Mouse (Mus musculus) ZHBTc4 (cell line): Measurements from ENCODE around the gene Jph4.
A peak's percentile ranks its signal among the peaks of the same experiment; 100 is the strongest.

Experiments
- DNase-seq: peaks from one replicate; pipeline ENCODE4 v3.0.0-alpha.2; 2011; ENCODE audit warnings: low read depth, low spot score

The Jph4 gene

GRCm38 (mm10) chr14:55095263-55095662, 21.5 kb downstream of the Jph4 start:
- no peak for DNase-seq

DNA sequence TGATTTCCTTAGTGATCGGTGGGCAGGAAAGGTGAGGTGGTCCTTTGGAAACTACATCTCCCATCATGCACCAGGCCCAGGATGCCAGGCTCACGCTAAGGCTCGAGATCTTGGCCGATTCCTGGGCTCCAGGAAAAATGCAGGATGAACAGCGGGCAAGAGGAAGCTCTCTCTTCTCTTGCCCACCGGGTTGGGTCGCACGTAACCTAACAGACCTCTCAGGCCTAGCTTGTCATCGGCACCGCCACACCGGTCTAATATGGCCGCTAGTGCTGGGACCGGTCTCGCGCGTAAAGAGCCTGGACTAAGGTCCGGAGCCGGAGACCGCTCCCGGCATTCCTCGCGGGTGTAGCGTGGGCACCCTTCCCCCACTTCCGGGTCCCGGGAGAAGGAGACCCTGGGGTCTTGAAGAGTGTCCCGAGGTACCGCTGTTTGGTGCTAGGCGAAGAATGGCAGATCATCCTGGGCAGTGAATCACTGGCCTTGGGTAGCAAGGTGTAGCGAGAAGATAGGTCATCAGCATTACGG, 22.0 kb downstream of the Jph4 start, which contains the start of gene Thtpa:
Gene Thtpa, plus strand, starts transcription at position 81 of the 528 bp plus-strand sequence.
- DNase-seq: peak; percentile 82

GRCm38 (mm10) chr14:55093927-55094326, 22.8 kb downstream of the Jph4 start:
- DNase-seq: peak; percentile 84

DNA sequence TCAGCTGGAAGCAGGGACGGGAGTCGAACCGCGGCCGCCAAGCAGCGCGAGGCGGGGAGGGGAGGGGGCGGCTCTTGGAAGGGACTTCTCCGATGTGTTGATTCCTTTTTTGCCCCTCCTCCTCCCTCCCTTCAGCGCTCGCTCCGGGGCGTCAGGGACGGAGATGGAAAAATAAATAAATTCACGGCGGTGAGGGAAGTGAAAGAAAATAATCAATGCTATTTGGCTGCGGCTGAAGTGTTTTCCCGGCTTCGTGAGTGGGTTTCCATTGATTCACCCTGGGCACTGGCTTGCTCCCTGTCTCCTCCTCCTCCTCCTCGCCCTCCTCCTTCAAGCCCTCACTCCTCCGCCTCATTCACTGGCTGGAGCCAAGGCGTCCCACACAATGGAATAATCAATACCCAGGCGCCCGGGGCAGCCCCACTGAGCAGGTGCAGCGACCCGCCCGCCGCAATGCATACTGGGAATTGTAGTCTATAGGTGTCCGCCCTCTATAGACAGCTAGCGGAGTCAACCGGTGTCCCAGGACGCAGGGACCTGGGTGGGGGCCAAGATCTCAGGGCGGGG, 24.6 kb downstream of the Jph4 start, which contains the start of gene Zfhx2:
Gene Zfhx2, minus strand, starts transcription at position 314 of the 567 bp plus-strand sequence.
- peak; percentile 99 for DNase-seq

GRCm38 (mm10) chr14:55091209-55091865, 25.4 kb downstream of the Jph4 start:
- DNase-seq: no peak

- peak; percentile 80 for DNase-seq
These were observed 27.4 kb downstream of the Jph4 start for GRCm38 (mm10) chr14:55089199-55089947.

DNA sequence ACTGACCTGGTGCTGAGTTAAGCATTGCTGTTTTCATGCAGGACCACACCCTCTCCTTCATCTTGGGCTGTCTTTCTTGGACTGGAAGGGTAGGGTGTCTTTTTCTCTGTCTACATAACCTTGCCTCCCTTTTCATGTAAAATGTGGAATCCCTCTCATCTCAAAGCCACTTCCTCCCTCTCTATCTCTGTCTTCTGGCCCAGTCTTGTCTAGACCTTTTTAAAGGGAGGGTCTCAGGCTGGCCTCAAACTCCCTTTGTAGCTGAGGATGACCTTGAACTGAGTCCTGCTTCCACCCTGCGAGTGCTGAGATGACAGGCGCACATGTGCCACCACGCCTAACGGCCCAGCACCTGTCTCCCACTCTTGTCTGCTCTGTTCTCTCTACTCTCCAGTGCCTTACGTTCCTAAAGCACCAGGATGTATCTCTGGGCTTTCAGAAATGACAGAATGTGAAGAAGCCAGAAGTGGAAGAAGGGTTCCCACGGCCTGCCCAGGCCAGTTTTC, 30.7 kb downstream of the Jph4 start:
- DNase-seq: peak; percentile 97

GRCm38 (mm10) chr14:55085324-55086008, 31.3 kb downstream of the Jph4 start:
- DNase-seq: peak; percentile 90

DNA sequence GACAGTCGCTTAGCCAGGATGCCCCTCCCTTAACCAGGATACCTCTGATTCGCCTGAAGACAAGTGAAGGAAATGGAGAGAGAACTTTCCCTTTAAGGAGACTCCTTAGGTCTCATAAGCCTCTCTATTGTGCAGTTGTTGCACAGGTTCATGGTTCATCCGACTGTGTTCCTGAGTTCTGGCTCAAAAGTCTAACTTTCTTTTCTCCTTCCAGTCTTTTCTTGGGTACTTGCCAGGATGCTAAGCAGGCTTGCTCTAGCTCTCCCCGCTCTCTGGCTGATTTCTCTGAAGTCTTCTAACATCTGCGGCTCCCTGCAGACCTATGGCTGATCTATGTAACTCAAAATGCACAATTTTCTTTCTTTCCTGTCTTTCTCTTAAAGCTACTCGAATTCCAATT, 33.3 kb downstream of the Jph4 start:
- no peak for DNase-seq

DNA sequence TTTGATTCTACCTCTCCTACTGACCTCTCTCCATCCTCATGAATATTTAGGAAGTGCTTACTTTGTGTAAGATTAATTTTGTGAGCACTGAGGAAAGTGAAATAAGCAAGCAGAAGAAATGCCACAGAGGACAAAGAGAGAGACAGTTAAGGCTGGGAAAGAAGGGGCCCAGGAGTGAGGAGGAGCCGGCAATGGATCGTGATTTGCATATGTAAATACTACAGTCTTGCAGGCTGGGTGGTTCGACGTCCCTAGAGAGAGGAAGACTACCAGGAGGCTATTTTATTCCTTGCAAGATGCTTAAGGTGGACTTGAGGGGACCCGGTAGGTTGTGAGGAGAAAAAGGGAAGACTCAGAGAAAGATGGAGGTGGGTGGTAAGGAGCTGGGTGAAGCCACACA, 35.6 kb downstream of the Jph4 start:
- peak; percentile 44 for DNase-seq

DNA sequence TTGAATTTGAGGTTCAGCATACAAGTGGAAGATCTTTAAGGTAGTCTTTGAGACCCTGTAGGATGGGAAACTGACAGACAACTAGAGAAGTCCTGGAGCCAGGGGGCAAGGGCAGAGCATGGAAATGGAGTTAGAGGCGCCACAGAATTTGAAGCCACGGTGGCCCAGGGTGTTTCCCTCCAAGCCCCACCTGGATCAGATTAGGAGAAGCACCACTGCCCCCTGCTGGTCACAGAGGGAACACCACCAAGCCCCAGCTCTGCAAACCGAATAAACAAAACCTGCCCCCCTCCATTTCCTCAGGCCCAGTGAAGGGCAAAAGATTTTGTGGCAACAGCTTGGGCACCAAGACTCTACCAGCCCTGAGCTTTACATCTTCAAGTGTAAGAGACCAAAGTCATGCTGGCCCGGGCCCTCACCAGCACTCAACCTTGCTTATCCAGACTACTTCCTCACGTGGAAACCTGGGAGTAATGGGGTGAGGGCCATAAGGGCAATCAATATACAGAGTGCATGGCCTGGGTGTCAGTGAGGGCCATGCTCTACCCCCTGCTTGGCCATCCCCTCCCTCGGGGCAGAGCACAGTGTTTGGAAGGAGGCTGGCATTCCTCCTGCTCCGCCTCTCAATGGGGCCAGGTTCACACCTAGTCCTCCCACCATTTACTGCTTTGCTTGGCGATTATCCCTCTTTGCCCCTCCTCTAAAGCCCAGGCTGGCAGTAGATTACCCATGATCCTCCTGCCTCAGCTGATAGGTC, 37.3 kb downstream of the Jph4 start:
- DNase-seq: peak; percentile 92

- no peak for DNase-seq
These were observed 38.3 kb downstream of the Jph4 start for GRCm38 (mm10) chr14:55078366-55078989.

- DNase-seq: peak; percentile 94
These were observed 39.0 kb downstream of the Jph4 start for GRCm38 (mm10) chr14:55077481-55078365.

DNA sequence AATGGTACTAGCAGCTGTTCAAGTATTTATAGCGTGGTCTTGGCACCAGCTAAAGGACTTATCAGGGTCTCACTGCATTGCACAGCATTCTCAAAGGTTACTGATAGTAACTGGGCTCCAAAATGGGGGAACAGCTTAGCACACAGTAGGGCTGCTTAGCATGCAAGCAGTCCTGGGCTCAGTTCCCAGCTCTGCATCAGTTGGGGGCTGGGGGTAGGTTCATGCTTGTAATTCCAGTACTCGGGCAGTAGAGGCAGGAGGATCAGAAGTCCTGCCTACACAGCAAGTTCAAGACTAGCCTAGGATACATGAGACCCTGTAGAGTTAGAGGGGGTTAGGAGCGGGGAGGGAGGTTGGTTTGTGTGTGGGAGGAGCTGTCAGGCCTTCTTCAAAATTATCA, 39.8 kb downstream of the Jph4 start:
- peak; percentile 72 for DNase-seq

DNA sequence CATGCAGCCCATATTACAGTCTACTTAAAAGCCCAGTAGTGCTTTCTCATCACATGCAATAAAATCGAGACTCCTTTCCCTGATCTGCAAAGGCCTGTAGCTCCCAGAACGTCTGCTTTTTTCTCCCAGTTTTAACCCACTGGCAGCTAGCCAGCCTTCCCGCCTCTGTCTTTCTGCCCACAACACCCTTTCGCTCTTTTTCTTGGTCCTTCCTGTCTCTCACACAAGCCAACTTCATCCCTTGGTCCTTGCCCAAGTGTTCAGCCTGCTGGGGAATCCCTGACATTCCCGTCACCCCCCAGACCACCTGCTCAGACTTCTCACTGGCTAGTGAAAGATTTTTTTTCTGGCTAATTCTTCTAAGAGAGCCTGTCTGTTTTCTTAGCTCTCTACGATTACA, 40.5 kb downstream of the Jph4 start:
- DNase-seq: no peak

- DNase-seq: no peak
These were observed 42.3 kb downstream of the Jph4 start for GRCm38 (mm10) chr14:55074416-55074815.

- DNase-seq: peak; percentile 81
These were observed 45.0 kb downstream of the Jph4 start for GRCm38 (mm10) chr14:55071756-55072155.

GRCm38 (mm10) chr14:55066042-55066441, 50.7 kb downstream of the Jph4 start:
- DNase-seq: peak; percentile 49

- no peak for DNase-seq
These were observed 51.3 kb downstream of the Jph4 start for GRCm38 (mm10) chr14:55065391-55065790.
